Mouse (Mus musculus): Measurements from ENCODE around the gene Kat7. TPM values are rescaled to one million over a fixed set of nuclear protein-coding genes. Genes with fewer than 3 reads are reported as not detected.

The Kat7 gene
- total RNA-seq, 2 experiments from 2014 or later, result 33.8 to 41.5 TPM

GRCm38 (mm10) chr11:95247065-95247464, 63.0 kb downstream of the Kat7 start:
- no peak for ATAC-seq (replicated peaks; ENCODE audit: low FRiP score, poor library complexity, severe bottlenecking)

- no peak for ATAC-seq (replicated peaks; ENCODE audit: low FRiP score, poor library complexity, severe bottlenecking)
Measured at GRCm38 (mm10) chr11:95245456-95245855, 64.6 kb downstream of the Kat7 start.

- ATAC-seq (replicated peaks; ENCODE audit: low FRiP score, poor library complexity, severe bottlenecking), result no peak
Measured at GRCm38 (mm10) chr11:95242653-95243052, 67.4 kb downstream of the Kat7 start.

- no peak for ATAC-seq (replicated peaks; ENCODE audit: low FRiP score, poor library complexity, severe bottlenecking)
Measured at GRCm38 (mm10) chr11:95238477-95238876, 71.6 kb downstream of the Kat7 start.

GRCm38 (mm10) chr11:95232329-95232696, 77.7 kb downstream of the Kat7 start:
- ATAC-seq (replicated peaks; ENCODE audit: low FRiP score, poor library complexity, severe bottlenecking), result no peak

- peak; percentile 68 for ATAC-seq (replicated peaks; ENCODE audit: low FRiP score, poor library complexity, severe bottlenecking)
Measured at GRCm38 (mm10) chr11:95231688-95232328, 78.2 kb downstream of the Kat7 start.

GRCm38 (mm10) chr11:95227467-95227866, 82.6 kb downstream of the Kat7 start:
- ATAC-seq (replicated peaks; ENCODE audit: low FRiP score, poor library complexity, severe bottlenecking), result no peak

- ATAC-seq (replicated peaks; ENCODE audit: low FRiP score, poor library complexity, severe bottlenecking), result no peak
Measured at GRCm38 (mm10) chr11:95225448-95225847, 84.6 kb downstream of the Kat7 start.

Other genes with a start within 250 kb of the Kat7 start
- not detected in 2 replicates for gene Itga3, start 233.4 kb downstream of the Kat7 start, total RNA-seq (2015; ENCODE audit: low replicate concordance)
- gene Itga3, start 233.4 kb downstream of the Kat7 start, total RNA-seq (2017; ENCODE audit: low replicate concordance), result not detected in 2 replicates
- not detected in 2 replicates for gene Dlx3, start 190.1 kb downstream of the Kat7 start, total RNA-seq (2015; ENCODE audit: low replicate concordance)
- gene Dlx3, start 190.1 kb downstream of the Kat7 start, total RNA-seq (2017; ENCODE audit: low replicate concordance), result not detected in 2 replicates
- not detected in 2 replicates for gene Dlx4, start 164.0 kb downstream of the Kat7 start, total RNA-seq (2015; ENCODE audit: low replicate concordance)
- gene Dlx4, start 164.0 kb downstream of the Kat7 start, total RNA-seq (2017; ENCODE audit: low replicate concordance), result 0.70 TPM in 1 of 2 replicates, not detected in the other
- not detected in 2 replicates for gene Tac4, start 48.7 kb downstream of the Kat7 start, total RNA-seq (2015; ENCODE audit: low replicate concordance)
- 0.84 TPM in 1 of 2 replicates, not detected in the other for gene Tac4, start 48.7 kb downstream of the Kat7 start, total RNA-seq (2017; ENCODE audit: low replicate concordance)
- gene Fam117a, start 26.8 kb upstream of the Kat7 start, total RNA-seq (2015; ENCODE audit: low replicate concordance), result 321 and 423 TPM in 2 replicates
- 386 and 450 TPM in 2 replicates for gene Fam117a, start 26.8 kb upstream of the Kat7 start, total RNA-seq (2017; ENCODE audit: low replicate concordance)
- gene Slc35b1, start 74.4 kb upstream of the Kat7 start, total RNA-seq (2015; ENCODE audit: low replicate concordance), result 20.8 and 23.0 TPM in 2 replicates
- 31.4 and 40.6 TPM in 2 replicates for gene Slc35b1, start 74.4 kb upstream of the Kat7 start, total RNA-seq (2017; ENCODE audit: low replicate concordance)
- 38.9 and 51.9 TPM in 2 replicates for gene Spop, start 103.8 kb upstream of the Kat7 start, total RNA-seq (2015; ENCODE audit: low replicate concordance)
- 43.5 and 60.1 TPM in 2 replicates for gene Spop, start 103.8 kb upstream of the Kat7 start, total RNA-seq (2017; ENCODE audit: low replicate concordance)
- gene Nxph3, start 204.3 kb upstream of the Kat7 start, total RNA-seq (2015; ENCODE audit: low replicate concordance), result not detected in 2 replicates
- not detected in 2 replicates for gene Nxph3, start 204.3 kb upstream of the Kat7 start, total RNA-seq (2017; ENCODE audit: low replicate concordance)